Mouse (Mus musculus): ENCODE results near the gene Prkca. TPM values are rescaled to one million over a fixed set of nuclear protein-coding genes. Genes with fewer than 3 reads are reported as not detected.

Gene Prkca
- polyA plus RNA-seq, 1 experiment from 2014 or later: 6.5 TPM

DNA sequence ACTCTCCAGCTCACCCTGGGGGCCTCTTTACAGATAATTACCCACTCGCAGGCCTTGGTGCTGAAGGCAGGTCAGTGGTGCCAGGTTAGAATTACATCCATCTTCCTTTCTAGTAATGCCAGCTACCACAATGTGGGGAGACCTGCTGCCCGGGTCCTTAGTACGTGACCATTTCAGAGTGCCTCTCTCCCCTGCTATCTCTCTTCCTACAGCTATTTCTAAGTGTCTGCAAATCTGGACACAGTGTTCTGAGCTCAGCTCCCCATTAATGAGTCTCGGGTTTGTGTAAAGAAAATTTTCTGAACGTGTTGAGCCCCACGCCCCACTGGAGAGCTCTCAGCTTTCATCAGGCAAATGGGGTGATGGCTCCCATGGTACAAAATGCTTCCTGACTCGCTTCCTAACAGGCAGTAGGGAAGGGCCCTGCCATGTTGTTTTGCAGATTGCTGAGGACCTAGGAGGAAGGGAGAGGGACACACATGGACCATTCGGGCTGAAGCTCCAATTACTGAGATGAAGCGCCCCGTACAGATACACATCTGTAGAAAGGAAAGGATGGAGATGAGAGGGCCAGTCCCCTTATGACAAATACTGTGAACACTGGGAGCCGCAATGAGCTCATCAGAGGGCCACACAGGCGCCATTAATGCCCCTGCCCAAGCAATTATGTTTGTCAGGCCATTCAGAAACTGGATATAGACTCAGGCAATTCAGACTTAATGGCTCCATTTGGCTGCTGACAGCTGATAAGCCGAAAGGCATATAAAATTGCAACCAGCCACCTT is 386.0 kb downstream of the Prkca start:
- H3K9ac ChIP-seq (ENCODE audit: low read depth, low read length): no peak overlapping the region
- no peak overlapping the region; the same call in 1 of the 2 replicates for H3K27ac ChIP-seq (ENCODE audit: low read length)
- H3K4me3 ChIP-seq (ENCODE audit: low read depth, low read length): no peak overlapping the region
- WGBS: 76% methylated on average over 13 of the region's 13 CpGs
- no peak for ATAC-seq
- H3K9me3 ChIP-seq (replicated peaks; ENCODE audit: control insufficient read depth, low read length, poor library complexity, severe bottlenecking): no peaks in the 10 kb centered on the region
- H3K4me1 ChIP-seq (ENCODE audit: control insufficient read depth, insufficient read depth, low read length): no peaks in the 10 kb centered on the region
- H3K36me3 ChIP-seq (ENCODE audit: control insufficient read depth, insufficient read depth, low read length): peaks cover 5% of the 10 kb centered on the region; the same call in 1 of the 2 replicates
- H3K4me2 ChIP-seq (ENCODE audit: low read length): no peak overlapping the region
- H3K27me3 ChIP-seq (ENCODE audit: control insufficient read depth, insufficient read depth, low read depth, low read length): no peaks in the 10 kb centered on the region

DNA sequence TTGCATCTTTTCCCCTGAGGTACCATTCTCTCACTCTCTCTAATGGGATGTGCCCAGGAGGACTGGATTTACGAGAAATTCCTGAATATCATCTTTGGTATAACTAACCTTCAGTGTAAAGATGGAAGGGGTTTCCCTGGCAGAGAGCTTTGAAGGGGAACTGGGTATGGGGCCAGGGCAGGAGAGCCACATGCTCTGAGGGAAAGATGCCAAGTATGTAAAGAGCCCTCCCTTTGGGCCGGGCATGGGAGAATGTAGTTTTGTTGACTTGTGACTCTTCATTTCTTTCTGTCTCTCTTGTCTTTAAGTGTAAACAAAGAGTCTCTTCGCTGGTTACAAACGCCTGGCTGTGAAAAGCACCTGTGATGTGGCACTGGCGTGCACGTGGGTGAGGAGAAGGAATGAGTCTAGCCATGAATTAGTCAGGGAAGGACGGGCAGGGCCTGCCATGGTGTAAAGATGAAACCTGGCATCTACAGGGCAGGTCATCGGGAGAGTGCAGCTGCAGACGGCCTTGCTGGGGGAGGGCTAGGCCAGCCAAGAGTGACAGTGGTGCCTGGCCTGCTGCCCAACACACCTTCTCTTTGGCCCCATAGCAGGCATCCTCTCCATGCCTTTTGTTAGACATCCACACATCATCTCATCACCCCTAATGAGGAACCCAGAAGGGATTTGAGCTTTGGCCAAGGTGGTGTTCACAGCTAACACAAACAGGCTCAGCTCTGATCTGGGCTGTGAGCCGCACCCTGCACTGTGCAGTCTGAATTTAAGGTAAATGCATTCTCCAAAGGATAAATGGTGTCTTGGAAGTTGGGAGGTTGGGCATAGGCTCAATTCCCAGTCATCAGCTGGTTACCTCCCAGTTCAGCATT is 388.3 kb downstream of the Prkca start:
- Histone ChIP-seq H3K9ac (ENCODE audit: low read depth, low read length) (no peak overlapping the region), H3K4me2 (ENCODE audit: low read length) (no peak overlapping the region), H3K27ac (ENCODE audit: low read length) (no peak overlapping the region), H3K27me3 (ENCODE audit: control insufficient read depth, insufficient read depth, low read depth, low read length) (no peaks in the 10 kb centered on the region), H3K4me1 (ENCODE audit: control insufficient read depth, insufficient read depth, low read length) (no peaks in the 10 kb centered on the region), H3K36me3 (ENCODE audit: control insufficient read depth, insufficient read depth, low read length) (peaks cover 5% of the 10 kb centered on the region; the same call in 1 of the 2 replicates), H3K4me3 (ENCODE audit: low read depth, low read length) (no peak overlapping the region), H3K9me3 (replicated peaks; ENCODE audit: control insufficient read depth, low read length, poor library complexity, severe bottlenecking) (no peaks in the 10 kb centered on the region)
- 87% methylated on average over 10 of the region's 10 CpGs for WGBS
- no peak for ATAC-seq

DNA sequence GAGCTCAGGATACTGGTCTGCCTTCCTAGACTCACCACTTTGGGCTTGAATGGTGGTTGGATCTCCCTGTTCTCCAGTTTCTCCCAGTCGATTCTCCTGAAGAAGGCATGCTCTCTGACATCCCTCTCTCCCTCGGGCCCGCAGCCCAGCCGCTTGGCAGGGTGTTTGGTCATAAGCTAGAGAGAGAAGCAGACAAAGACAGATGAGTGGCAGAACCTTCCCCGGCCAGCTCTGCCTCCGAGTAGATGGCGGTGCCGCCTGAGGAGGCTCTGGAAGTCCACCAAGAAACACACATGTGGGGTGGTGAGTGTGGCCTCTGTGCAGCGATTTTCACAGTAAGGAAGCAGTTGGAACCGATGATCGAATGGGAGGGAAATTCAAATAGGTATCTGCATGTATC is 392.3 kb downstream of the Prkca start:
- Histone ChIP-seq H3K36me3 (ENCODE audit: control insufficient read depth, insufficient read depth, low read length) (no peaks in the 10 kb centered on the region; the same call in 1 of the 2 replicates), H3K9ac (ENCODE audit: low read depth, low read length) (no peak overlapping the region), H3K4me1 (ENCODE audit: control insufficient read depth, insufficient read depth, low read length) (peaks cover 4% of the 10 kb centered on the region; the same call in 1 of the 2 replicates), H3K27me3 (ENCODE audit: control insufficient read depth, insufficient read depth, low read depth, low read length) (no peaks in the 10 kb centered on the region), H3K4me3 (ENCODE audit: low read depth, low read length) (no peak overlapping the region), H3K9me3 (replicated peaks; ENCODE audit: control insufficient read depth, low read length, poor library complexity, severe bottlenecking) (no peaks in the 10 kb centered on the region), H3K27ac (ENCODE audit: low read length) (no peak overlapping the region), H3K4me2 (ENCODE audit: low read length) (no peak overlapping the region)
- 87% methylated on average over 11 of the region's 11 CpGs for WGBS
- ATAC-seq: no peak

GRCm38 (mm10) chr11:107950658-107951057 is 393.1 kb downstream of the Prkca start:
- WGBS: 91% methylated on average over 4 of the region's 4 CpGs
- no peak for ATAC-seq

GRCm38 (mm10) chr11:107950211-107950610 is 393.5 kb downstream of the Prkca start:
- Histone ChIP-seq H3K36me3 (ENCODE audit: control insufficient read depth, insufficient read depth, low read length) (peaks cover 1% of the 10 kb centered on the region), H3K4me2 (ENCODE audit: low read length) (no peak overlapping the region), H3K4me1 (ENCODE audit: control insufficient read depth, insufficient read depth, low read length) (peaks cover 4% of the 10 kb centered on the region; the same call in 1 of the 2 replicates), H3K27ac (ENCODE audit: low read length) (no peak overlapping the region), H3K9me3 (replicated peaks; ENCODE audit: control insufficient read depth, low read length, poor library complexity, severe bottlenecking) (no peaks in the 10 kb centered on the region), H3K27me3 (ENCODE audit: control insufficient read depth, insufficient read depth, low read depth, low read length) (no peaks in the 10 kb centered on the region), H3K9ac (ENCODE audit: low read depth, low read length) (no peak overlapping the region), H3K4me3 (ENCODE audit: low read depth, low read length) (no peak overlapping the region)
- 74% methylated on average over 9 of the region's 9 CpGs for WGBS
- ATAC-seq: no peak

More at GRCm38 (mm10) chr11:107950658-107951057, 393.1 kb downstream of the Prkca start:
- no peak overlapping the region for H3K4me2 ChIP-seq (ENCODE audit: low read length)
- no peak overlapping the region for H3K9ac ChIP-seq (ENCODE audit: low read depth, low read length)
- no peaks in the 10 kb centered on the region for H3K27me3 ChIP-seq (ENCODE audit: control insufficient read depth, insufficient read depth, low read depth, low read length)
- no peaks in the 10 kb centered on the region for H3K9me3 ChIP-seq (replicated peaks; ENCODE audit: control insufficient read depth, low read length, poor library complexity, severe bottlenecking)
- no peak overlapping the region for H3K4me3 ChIP-seq (ENCODE audit: low read depth, low read length)
- no peaks in the 10 kb centered on the region; the same call in 1 of the 2 replicates for H3K36me3 ChIP-seq (ENCODE audit: control insufficient read depth, insufficient read depth, low read length)
- peaks cover 4% of the 10 kb centered on the region; the same call in 1 of the 2 replicates for H3K4me1 ChIP-seq (ENCODE audit: control insufficient read depth, insufficient read depth, low read length)
- H3K27ac ChIP-seq (ENCODE audit: low read length): no peak overlapping the region

DNA sequence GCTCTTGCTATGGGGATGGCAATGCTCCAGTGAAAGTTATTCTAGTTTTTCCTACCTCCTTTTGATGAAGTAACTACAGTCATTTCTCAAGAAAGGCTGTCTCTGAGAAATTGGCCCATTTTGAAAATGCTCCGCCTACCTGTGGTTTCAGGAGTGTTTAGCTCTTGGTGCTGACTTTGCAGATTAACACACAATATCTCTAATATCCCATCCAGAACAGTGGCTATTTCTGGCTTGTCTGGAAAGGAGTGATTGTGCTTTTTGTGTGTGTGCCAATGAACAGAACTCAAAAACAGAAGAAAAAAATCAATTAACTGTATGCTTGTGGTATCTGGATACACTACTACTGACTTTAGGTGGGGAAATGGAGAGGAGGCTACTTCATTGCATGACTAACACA is 395.8 kb downstream of the Prkca start:
- no peak overlapping the region for H3K27ac ChIP-seq (ENCODE audit: low read length)
- H3K9me3 ChIP-seq (replicated peaks; ENCODE audit: control insufficient read depth, low read length, poor library complexity, severe bottlenecking): no peaks in the 10 kb centered on the region
- H3K4me3 ChIP-seq (ENCODE audit: low read depth, low read length): no peak overlapping the region
- H3K9ac ChIP-seq (ENCODE audit: low read depth, low read length): no peak overlapping the region
- no peaks in the 10 kb centered on the region for H3K27me3 ChIP-seq (ENCODE audit: control insufficient read depth, insufficient read depth, low read depth, low read length)
- no peak overlapping the region for H3K4me2 ChIP-seq (ENCODE audit: low read length)
- WGBS: 97% methylated on average over 1 of the region's 1 CpGs
- no peak for ATAC-seq
- H3K4me1 ChIP-seq (ENCODE audit: control insufficient read depth, insufficient read depth, low read length): peaks cover 4% of the 10 kb centered on the region; the same call in 1 of the 2 replicates
- peaks cover 7% of the 10 kb centered on the region for H3K36me3 ChIP-seq (ENCODE audit: control insufficient read depth, insufficient read depth, low read length)

GRCm38 (mm10) chr11:107946823-107947222 is 396.9 kb downstream of the Prkca start:
- H3K27ac ChIP-seq (ENCODE audit: low read length): no peak overlapping the region
- no peaks in the 10 kb centered on the region for H3K9me3 ChIP-seq (replicated peaks; ENCODE audit: control insufficient read depth, low read length, poor library complexity, severe bottlenecking)
- peaks cover 7% of the 10 kb centered on the region for H3K36me3 ChIP-seq (ENCODE audit: control insufficient read depth, insufficient read depth, low read length)
- H3K4me1 ChIP-seq (ENCODE audit: control insufficient read depth, insufficient read depth, low read length): peaks cover 4% of the 10 kb centered on the region; the same call in 1 of the 2 replicates
- no peak overlapping the region for H3K4me2 ChIP-seq (ENCODE audit: low read length)
- no peak overlapping the region for H3K4me3 ChIP-seq (ENCODE audit: low read depth, low read length)
- H3K27me3 ChIP-seq (ENCODE audit: control insufficient read depth, insufficient read depth, low read depth, low read length): no peaks in the 10 kb centered on the region
- H3K9ac ChIP-seq (ENCODE audit: low read depth, low read length): no peak overlapping the region
- no peak for ATAC-seq
- WGBS: 23% methylated on average over 5 of the region's 5 CpGs

GRCm38 (mm10) chr11:107936929-107937328 is 406.8 kb downstream of the Prkca start:
- no peaks in the 10 kb centered on the region for H3K4me1 ChIP-seq (ENCODE audit: control insufficient read depth, insufficient read depth, low read length)

More at GRCm38 (mm10) chr11:107936929-107937328, 406.8 kb downstream of the Prkca start:
- Histone ChIP-seq H3K4me3 (ENCODE audit: low read depth, low read length) (no peak overlapping the region), H3K9ac (ENCODE audit: low read depth, low read length) (no peak overlapping the region), H3K4me2 (ENCODE audit: low read length) (no peak overlapping the region), H3K27ac (ENCODE audit: low read length) (no peak overlapping the region), H3K36me3 (ENCODE audit: control insufficient read depth, insufficient read depth, low read length) (no peaks in the 10 kb centered on the region), H3K27me3 (ENCODE audit: control insufficient read depth, insufficient read depth, low read depth, low read length) (no peaks in the 10 kb centered on the region), H3K9me3 (replicated peaks; ENCODE audit: control insufficient read depth, low read length, poor library complexity, severe bottlenecking) (no peaks in the 10 kb centered on the region)
- no peak for ATAC-seq
- WGBS: 91% methylated on average over 2 of the region's 2 CpGs

Data from midbrain, embryonic 16.5 days (tissue).